Mouse (Mus musculus) lung, adult 2 months (tissue): ENCODE measurements around the gene Ranbp3l.

Source experiments
- CTCF ChIP-seq: fragments of 200-500 bp; IDR thresholded peaks from 2 replicates; pipeline ENCODE4 v1.5.1; 2011; ENCODE audit warnings: mild to moderate bottlenecking, low read length, control low read depth; ENCODE audit not compliant: insufficient read depth
- POLR2A ChIP-seq: fragments of 200-500 bp; IDR thresholded peaks from 2 replicates; pipeline ENCODE4 v1.6.1; 2011; ENCODE audit warnings: low read depth, mild to moderate bottlenecking, control low read depth, low read length, borderline replicate concordance; ENCODE audit errors: extremely low read depth

GRCm38 (mm10) chr15:9078481-9079300, 110.9 kb downstream of the Ranbp3l start:
- no peak for TF ChIP-seq CTCF
- no peak for TF ChIP-seq POLR2A
